Mouse (Mus musculus) adrenal gland, adult (tissue): Measurements from ENCODE around the gene Abraxas2.
A peak's percentile ranks its signal among the peaks of the same experiment; 100 is the strongest.

Experiments
- DNase-seq, 2 experiments: peaks; one replicate each; pipeline ENCODE4 v3.0.0; 2022 to 2023; ENCODE audit warnings: low spot score in 1 of 2; ENCODE audit not compliant: inconsistent age in 2 of 2

Gene Abraxas2

DNA sequence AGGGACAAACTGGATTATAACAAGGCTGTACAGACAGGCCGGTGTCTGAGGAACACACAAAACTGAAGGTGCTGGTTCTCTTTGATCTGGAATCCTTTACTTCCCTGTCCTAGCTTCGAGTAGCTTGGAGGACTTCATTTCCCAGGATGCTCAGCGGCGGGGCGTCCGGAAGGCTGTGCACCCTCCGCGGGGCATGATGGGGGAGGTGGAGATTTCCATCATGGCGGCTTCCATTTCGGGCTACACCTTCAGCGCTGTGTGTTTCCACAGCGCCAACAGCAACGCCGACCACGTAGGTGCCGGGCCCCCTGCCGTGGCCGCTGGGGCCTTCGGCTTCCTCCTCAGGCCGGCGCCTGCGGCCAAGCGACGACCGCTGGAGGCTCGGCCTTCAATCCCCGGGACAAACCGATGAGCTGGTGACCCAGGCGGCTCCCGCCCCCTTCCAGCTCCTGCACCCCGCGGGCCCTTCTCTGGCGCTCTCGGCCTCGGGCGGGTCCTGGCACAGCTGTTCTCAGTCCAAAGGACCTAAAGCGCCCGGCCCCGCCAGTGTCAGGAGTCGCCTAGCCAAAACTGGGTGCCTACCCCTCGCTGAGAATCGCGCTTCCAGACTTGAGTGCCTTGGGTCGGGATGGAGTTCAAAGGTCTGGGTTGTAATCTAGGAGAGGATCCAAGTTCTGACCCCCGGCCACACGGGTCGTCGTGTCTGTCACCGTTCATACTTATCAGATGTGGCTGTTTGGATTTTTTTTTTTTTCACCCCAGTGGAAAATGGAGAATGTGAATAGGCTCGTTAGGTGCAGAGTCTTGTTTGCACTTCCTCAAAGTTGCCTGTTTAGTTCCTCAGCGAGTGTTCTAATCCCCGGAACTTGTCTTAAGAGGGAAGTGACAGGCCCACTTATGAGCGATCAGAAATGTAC, at the start of gene Abraxas2:
Abraxas2 (plus strand) TSS at position 184 of the 917 bp plus-strand sequence.
- DNase-seq: peak; percentile 91 to 97

GRCm38 (mm10) chr7:132809721-132810120, 49.3 kb upstream of the Abraxas2 start:
- peak in 1 of 2 experiments; percentile 66 for DNase-seq

DNA sequence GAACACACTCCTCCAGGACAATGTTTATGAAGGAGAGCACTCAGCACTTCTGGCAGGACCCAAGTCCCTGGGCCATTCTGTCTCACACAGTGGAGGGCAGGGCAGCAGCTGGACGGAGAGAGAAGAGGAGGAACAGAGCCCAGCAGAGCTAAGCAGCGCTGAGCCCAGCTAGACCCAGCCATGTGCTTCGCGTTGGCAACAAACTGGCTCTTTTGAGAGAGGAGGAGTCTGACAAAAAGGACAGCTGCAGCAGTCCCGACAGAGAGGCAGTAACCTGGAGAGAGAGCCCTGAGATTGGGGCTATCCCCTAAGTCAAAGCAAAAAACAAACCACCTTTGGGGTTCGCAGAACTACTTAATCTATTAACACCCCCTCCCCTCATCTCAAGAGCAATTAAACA, 48.7 kb upstream of the Abraxas2 start:
- DNase-seq: peak; percentile 71 to 87

- peak; percentile 93 to 97 for DNase-seq
Observed at GRCm38 (mm10) chr7:132810879-132811278, 48.1 kb upstream of the Abraxas2 start.

- DNase-seq: peak; percentile 55 to 87
Observed at GRCm38 (mm10) chr7:132811716-132812618, 47.1 kb upstream of the Abraxas2 start.

GRCm38 (mm10) chr7:132812619-132813415, 46.2 kb upstream of the Abraxas2 start:
- DNase-seq: peak; percentile 71 to 89

GRCm38 (mm10) chr7:132813416-132814088, 45.5 kb upstream of the Abraxas2 start, which contains the start of gene Fam53b:
Fam53b (minus strand) TSS chr7:132813886.
- peak; percentile 86 to 94 for DNase-seq

- no peak for DNase-seq
Observed at GRCm38 (mm10) chr7:132814089-132814450, 45.0 kb upstream of the Abraxas2 start.

- DNase-seq: peak in 1 of 2 experiments; percentile 48
Observed at GRCm38 (mm10) chr7:132815081-132815480, 43.9 kb upstream of the Abraxas2 start.

DNA sequence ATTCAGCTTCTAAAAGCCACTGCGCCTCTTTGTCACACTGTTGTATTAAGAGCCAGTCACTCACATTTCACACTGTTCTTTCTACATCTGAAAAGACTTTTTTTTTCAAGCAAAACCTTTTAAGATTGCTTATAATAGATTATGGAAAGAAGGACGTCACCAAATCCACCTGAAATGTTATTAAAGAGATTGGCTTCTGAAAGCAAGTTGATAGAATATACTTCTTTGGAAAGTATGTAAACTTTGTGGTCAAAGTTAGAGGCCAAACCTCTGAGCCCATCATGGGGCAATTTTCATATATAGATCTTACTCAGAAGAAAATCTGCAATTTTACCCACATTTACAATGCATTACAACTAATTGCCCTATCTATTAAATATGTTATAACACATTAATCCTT, 42.5 kb upstream of the Abraxas2 start:
- DNase-seq: no peak

- no peak for DNase-seq
Observed at GRCm38 (mm10) chr7:132817056-132817455, 42.0 kb upstream of the Abraxas2 start.

- no peak for DNase-seq
Observed at GRCm38 (mm10) chr7:132820692-132821091, 38.3 kb upstream of the Abraxas2 start.

DNA sequence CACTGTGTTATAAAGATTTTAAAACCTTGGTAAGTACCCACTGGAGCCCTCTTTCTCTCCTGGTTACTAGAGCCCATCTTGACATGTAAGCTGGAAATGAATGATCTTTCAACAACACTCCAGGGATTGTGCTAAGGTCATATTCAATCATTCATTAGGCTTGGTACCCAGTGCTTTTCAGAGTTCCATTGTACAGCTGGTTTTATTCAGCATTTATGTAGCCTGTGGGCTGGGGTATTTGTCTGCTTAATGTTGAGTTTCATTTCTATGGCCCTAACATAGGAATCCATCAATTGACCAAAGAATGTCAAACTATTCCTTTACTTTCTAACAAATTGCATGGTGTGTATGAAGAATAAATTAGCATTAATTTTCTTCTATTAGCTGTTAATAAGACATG, 35.2 kb upstream of the Abraxas2 start:
- no peak for DNase-seq

DNA sequence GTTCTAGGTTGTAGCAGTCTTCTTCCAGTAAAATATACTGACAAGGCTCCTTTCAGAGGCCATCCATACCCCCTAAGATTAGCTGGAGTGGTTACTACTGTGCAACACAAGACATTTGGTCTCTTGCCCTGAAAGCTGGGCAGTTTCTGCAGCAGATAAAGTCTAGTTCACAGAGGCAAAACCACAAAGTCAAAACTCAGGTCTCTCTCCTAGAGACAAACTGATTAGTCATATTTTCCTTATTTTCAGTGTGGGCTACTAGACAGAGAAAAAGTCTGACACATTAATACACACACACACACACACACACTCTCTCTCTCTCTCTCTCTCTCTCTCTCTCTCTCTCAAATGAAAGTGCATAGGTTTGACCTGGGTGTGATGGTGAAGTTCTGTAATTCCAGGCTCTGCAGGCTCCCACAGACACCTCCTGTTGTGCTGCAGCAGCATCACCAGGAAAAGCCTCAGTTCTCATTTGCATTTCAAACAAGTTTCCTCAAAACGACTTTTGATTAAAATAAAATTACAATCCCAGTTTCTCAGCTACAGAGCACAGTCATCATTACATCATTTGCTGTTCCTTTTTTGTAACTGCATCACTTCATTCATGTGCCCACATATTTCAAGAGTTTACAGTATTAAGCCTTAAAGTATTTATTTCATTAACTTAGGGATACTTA, 34.5 kb upstream of the Abraxas2 start:
- DNase-seq: no peak

- peak in 1 of 2 experiments; percentile 62 for DNase-seq
Observed at GRCm38 (mm10) chr7:132830955-132831354, 28.1 kb upstream of the Abraxas2 start.

GRCm38 (mm10) chr7:132841287-132841686, 17.7 kb upstream of the Abraxas2 start:
- peak; percentile 14 to 38 for DNase-seq

DNA sequence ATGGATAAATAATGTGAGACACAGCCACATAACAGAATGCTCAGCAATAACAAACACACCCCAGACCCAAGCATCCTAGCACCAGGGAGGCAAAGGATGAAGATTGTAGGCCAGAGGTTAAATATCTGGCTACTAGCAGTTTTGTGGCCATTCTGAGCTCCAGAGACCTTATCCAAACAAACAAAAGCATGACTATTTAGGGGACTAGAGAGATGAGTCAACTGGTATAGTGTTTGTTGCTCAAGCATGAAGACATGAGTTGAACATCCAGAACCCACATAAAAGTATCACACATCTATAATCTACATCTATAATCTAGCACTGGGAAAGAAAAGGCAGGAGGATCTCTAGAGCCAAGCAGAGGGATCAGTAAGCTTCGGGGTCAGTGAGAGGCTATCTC, 16.6 kb upstream of the Abraxas2 start:
- no peak for DNase-seq

GRCm38 (mm10) chr7:132843152-132843551, 15.9 kb upstream of the Abraxas2 start:
- DNase-seq: no peak

- peak; percentile 88 to 97 for DNase-seq
Observed at GRCm38 (mm10) chr7:132852173-132852844, 6.7 kb upstream of the Abraxas2 start, which contains the start of gene Eef1akmt2. Eef1akmt2 (minus strand) TSS chr7:132852673.
